Mouse (Mus musculus): Measurements from ENCODE around the gene Igsf9b. TPM values are rescaled to one million over a fixed set of nuclear protein-coding genes. Genes with fewer than 3 reads are reported as not detected.

Gene Igsf9b
- polyA plus RNA-seq, 1 experiment from 2014 or later = not detected

Other genes with a start within 250 kb of the Igsf9b start
- gene Jam3, start 143.8 kb upstream of the Igsf9b start, polyA plus RNA-seq (2018) = not detected in 3 replicates
- gene Spata19, start 97.6 kb downstream of the Igsf9b start, polyA plus RNA-seq (2018) = not detected in 3 replicates

Data from macrophage (primary cell).